8 mouse cellular contexts compared by ENCODE assay signal in genomic region chr15:98727443-98728321, GRCm38 (mm10). TPM values are rescaled to one million over a fixed set of nuclear protein-coding genes. Genes with fewer than 3 reads are reported as not detected.
DNase-seq lines count a peak whose midpoint lies in the region; ATAC-seq and TF ChIP-seq lines count a peak whose summit lies in the region.

Gene Fkbp11, minus strand, starts transcription at chr15:98728198.

- peak within 1 kb of the TSS; percentile 51 for H3K9ac ChIP-seq in forebrain, embryonic 11.5 days (ENCODE audit: low read length)

- under 1% methylated on average over 39 of the region's 39 CpGs for WGBS in forebrain, embryonic 11.5 days
- WGBS in small intestine, adult 2 months: under 1% methylated on average over 39 of the region's 39 CpGs

- no peaks in the 10 kb centered on the region for H3K36me3 ChIP-seq in forebrain, embryonic 11.5 days (ENCODE audit: control insufficient read depth, insufficient read depth, low read length)
- peaks cover 3% of the 10 kb centered on the region for H3K36me3 ChIP-seq in megakaryocyte, embryonic 14.5 days (replicated peaks; ENCODE audit: low read length)
- no peaks in the 10 kb centered on the region for H3K36me3 ChIP-seq in small intestine, adult 2 months (ENCODE audit: control insufficient read depth, insufficient read depth, low read length)

- intact Hi-C loops in left cerebral cortex, postnatal 36 days (cut with DNase I): no loop called here
- intact Hi-C loops in heart, postnatal 14 days (cut with DNase I): loop anchor here (5.0 kb wide), 1 partner anchor 65 kb away; no protein-coding TSS in a partner anchor

- no peaks in the 10 kb centered on the region for H3K9me3 ChIP-seq in forebrain, embryonic 11.5 days (ENCODE audit: control insufficient read depth, low read length)
- H3K9me3 ChIP-seq in megakaryocyte, embryonic 14.5 days: no peaks in the 10 kb centered on the region

- DNase-seq in left cerebral cortex, adult 18-20 months (ENCODE audit: low spot score in 2 of 2): peak; percentile 19 to 38
- no peak for DNase-seq in left cerebral cortex, postnatal 36 days (ENCODE audit: low spot score in 2 of 2)
- DNase-seq in c-Kit-positive CD71-positive TER-119-negative erythroid progenitor cells, embryonic 14.5 days (ENCODE audit: low read depth): peak; percentile 43
- DNase-seq in forebrain, embryonic 11.5 days (ENCODE audit: low spot score): peak; percentile 81
- DNase-seq in heart, postnatal 14 days: peak; percentile 53 to 68
- DNase-seq in kidney, postnatal 36 days: peak; percentile 84

- H3K4me2 ChIP-seq in forebrain, embryonic 11.5 days (ENCODE audit: low read depth, low read length, severe bottlenecking): peak within 1 kb of the TSS; percentile 91

- ATAC-seq in forebrain, embryonic 11.5 days (replicated peaks; ENCODE audit: low FRiP score): peak; percentile 81

- no peak within 1 kb of the TSS for H3K27ac ChIP-seq in forebrain, embryonic 11.5 days (ENCODE audit: low read depth, low read length)
- no peak within 1 kb of the TSS for H3K27ac ChIP-seq in small intestine, adult 2 months (ENCODE audit: insufficient read depth, low read depth, low read length)

- peak within 1 kb of the TSS; percentile 40 for H3K4me3 ChIP-seq in forebrain, embryonic 11.5 days (ENCODE audit: low read depth, low read length)
- H3K4me3 ChIP-seq in megakaryocyte, embryonic 14.5 days (replicated peaks): peak within 1 kb of the TSS; percentile 95
- peak within 1 kb of the TSS; percentile 65 for H3K4me3 ChIP-seq in small intestine, adult 2 months (ENCODE audit: low read depth, low read length)

- 0 out of 2 replicates have a peak, but pooled peaks have one; percentile 12 for TF ChIP-seq POLR2A in small intestine, adult 2 months (IDR thresholded peaks at IDR 0.05; ENCODE audit: low read depth, low read length)

- H3K27me3 ChIP-seq in forebrain, embryonic 11.5 days (ENCODE audit: control insufficient read depth, insufficient read depth, low read length): peaks cover 6% of the 10 kb centered on the region; the same call in 1 of the 2 replicates
- H3K27me3 ChIP-seq in megakaryocyte, embryonic 14.5 days (replicated peaks): peaks cover 47% of the 10 kb centered on the region
- H3K27me3 ChIP-seq in small intestine, adult 2 months (ENCODE audit: control insufficient read depth, insufficient read depth, low read length): peaks cover 7% of the 10 kb centered on the region; the same call in 1 of the 2 replicates

- peaks cover 9% of the 10 kb centered on the region; the same call in 1 of the 2 replicates for H3K4me1 ChIP-seq in forebrain, embryonic 11.5 days (replicated peaks; ENCODE audit: control insufficient read depth, insufficient read depth, low read length)
- H3K4me1 ChIP-seq in megakaryocyte, embryonic 14.5 days: peaks cover 60% of the 10 kb centered on the region
- H3K4me1 ChIP-seq in small intestine, adult 2 months (ENCODE audit: control insufficient read depth, insufficient read depth, insufficient read length, low read length): peaks cover 12% of the 10 kb centered on the region

- TF ChIP-seq CTCF in small intestine, adult 2 months (IDR thresholded peaks at IDR 0.05; ENCODE audit: extremely low read depth, insufficient read length, insufficient replicate concordance, low read depth, low read length): no peak

RNA-seq across cellular contexts. Expression of gene Fkbp11, which starts in this region (rescaled TPM):
- total RNA-seq in left cerebral cortex, adult 18-20 months (2021): 1 to 10 TPM; 1.9 to 2.6 TPM
- total RNA-seq in left cerebral cortex, postnatal 36 days (2021): 1 to 10 TPM; 1.5 to 2.1 TPM
- 6.1 and 6.7 TPM in 2 replicates for polyA plus RNA-seq in forebrain, embryonic 11.5 days (2014; fragmentation: Nextera tagmentation; extraction: Ambion mirVana)
- total RNA-seq in heart, postnatal 14 days (2021): 1 to 10 TPM; 4.6 to 5.0 TPM
- polyA plus RNA-seq in megakaryocyte, embryonic 14.5 days (2012; ENCODE audit: insufficient read depth, low replicate concordance): 9.6 and 18.2 TPM in 2 replicates
- polyA plus RNA-seq in small intestine, adult 2 months (2012; rRNA removed): 14.7 and 70.5 TPM in 2 replicates

Comparison
In these comparisons a context has a peak if more than half of its experiments do, and no peak if none do; other contexts are left out.
1. DNase-seq: peak in left cerebral cortex, adult 18-20 months (2 of 2), c-Kit-positive CD71-positive TER-119-negative erythroid progenitor cells, embryonic 14.5 days (single experiment), forebrain, embryonic 11.5 days (single experiment), heart, postnatal 14 days (2 of 2) and kidney, postnatal 36 days (2 of 2); none in left cerebral cortex, postnatal 36 days (0 of 2).
2. H3K4me3 ChIP-seq: peak in every context shown above with its lines; median percentile 95 in megakaryocyte, embryonic 14.5 days; 65 in small intestine, adult 2 months; 40 in forebrain, embryonic 11.5 days.